Mouse (Mus musculus) olfactory bulb, adult 2 months (tissue): ENCODE measurements around the gene Ccdc148. TPM values are rescaled to one million over a fixed set of nuclear protein-coding genes. Genes with fewer than 3 reads are reported as not detected.

ENCODE experiments used
- H3K27ac ChIP-seq: fragments of 200-500 bp; 2 replicates; pipeline ENCODE4 v1.5.1; 2012; ENCODE audit warnings: low read depth, low read length; ENCODE audit not compliant: insufficient read depth
- H3K4me1 ChIP-seq: fragments of 200-500 bp; 2 replicates; pipeline ENCODE4 v1.6.1; 2012; ENCODE audit warnings: low read length; ENCODE audit not compliant: control insufficient read depth, insufficient read depth
- H3K4me3 ChIP-seq: fragments of 200-500 bp; 2 replicates; pipeline ENCODE4 v1.5.1; 2012; ENCODE audit warnings: mild to moderate bottlenecking, low read depth, low read length, moderate library complexity; ENCODE audit not compliant: insufficient read depth
- CTCF ChIP-seq: fragments of 200-500 bp; IDR thresholded peaks from 2 replicates; pipeline ENCODE4 v1.5.1; 2012; ENCODE audit warnings: low read depth, mild to moderate bottlenecking, low read length, moderate library complexity; ENCODE audit not compliant: insufficient read depth
- POLR2A ChIP-seq: fragments of 200-500 bp; IDR thresholded peaks from 2 replicates; pipeline ENCODE4 v1.6.1; 2012; ENCODE audit warnings: mild to moderate bottlenecking, low read depth, low read length, moderate library complexity; ENCODE audit not compliant: insufficient read depth
- WGBS: fragments of 180-500 bp; shearing (Covaris S2); methylation state at CpG from one replicate; pipeline ENCODE4 v1.1.7; 2018; 5-methylcytosine and 5-hydroxymethylcytosine counted together
- polyA plus RNA-seq: library from polyadenylated mRNA; stranded (reverse); fragments of >200 nt; gene quantifications from 2 replicates; pipeline ENCODE4 v1.2.4, GENCODE M21; 2012; ENCODE audit warnings: low replicate concordance; ENCODE audit not compliant: missing spikeins, insufficient read depth, insufficient read length

The Ccdc148 gene
- polyA plus RNA-seq, 1 experiment = not detected

DNA sequence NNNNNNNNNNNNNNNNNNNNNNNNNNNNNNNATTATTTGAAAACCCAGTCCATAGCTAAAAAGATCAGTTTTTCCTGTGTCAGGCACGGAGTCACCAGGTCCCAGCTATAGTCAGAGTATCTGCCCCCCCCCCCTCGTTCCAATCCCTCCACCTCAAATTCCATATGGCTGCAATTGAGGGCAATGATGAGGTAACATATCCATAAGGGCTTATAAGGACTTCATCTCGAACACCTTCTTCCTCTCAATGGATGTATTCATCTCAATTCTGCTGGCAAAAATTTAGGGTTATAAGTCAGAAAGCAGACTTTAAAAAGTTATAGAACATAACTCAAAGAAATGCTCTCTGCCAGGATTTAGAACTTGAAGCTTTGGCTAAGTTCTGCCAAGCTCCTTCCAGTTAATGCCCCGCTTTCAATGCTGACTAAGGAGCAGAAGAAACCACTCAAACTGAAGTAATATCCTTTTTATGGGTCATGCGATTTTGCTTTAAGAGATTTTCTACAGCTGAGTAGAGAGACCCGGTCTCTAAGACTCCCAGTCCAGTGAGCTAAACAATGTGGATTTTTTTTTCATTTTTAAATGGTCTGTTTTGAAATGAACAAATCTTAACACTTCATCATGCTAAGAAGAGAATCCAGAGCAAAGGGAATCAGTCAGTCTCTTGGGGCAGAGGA lies 111.6 kb downstream of the Ccdc148 start:
- no peak overlapping the region for H3K27ac ChIP-seq
- TF ChIP-seq POLR2A = no peak

DNA sequence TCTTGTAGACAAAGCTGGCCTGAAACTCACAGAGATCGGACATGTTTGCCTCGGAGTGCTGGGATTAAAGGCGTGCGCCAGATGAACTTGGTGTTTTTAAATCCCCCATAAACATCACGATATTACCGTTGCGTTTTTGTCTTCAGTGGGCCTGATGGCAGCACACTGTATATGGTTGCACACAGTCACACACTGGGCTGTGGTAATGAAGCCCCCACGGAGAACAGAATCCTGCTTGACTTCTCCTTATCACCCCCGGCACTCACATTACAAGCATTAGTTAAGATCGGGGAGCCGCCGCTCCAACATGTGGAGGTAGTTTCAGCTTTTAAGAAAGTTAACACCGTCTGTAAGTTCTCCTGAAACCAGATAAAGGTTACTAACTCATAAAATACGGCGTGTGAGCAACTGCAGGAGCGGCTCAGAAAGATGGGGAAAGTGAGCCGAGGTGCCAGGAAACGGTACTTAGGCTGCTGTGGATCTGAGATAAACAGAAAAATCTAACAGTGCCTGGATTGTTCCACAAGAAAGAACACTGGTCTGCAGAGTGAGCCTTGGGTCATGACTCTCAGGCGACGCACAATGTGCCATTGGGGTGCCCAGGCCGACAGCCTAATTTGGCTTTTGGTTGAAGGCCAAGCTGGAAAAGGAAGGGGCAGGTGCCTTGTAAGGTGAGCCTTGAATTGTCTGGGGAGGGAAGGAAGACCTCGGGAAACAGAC lies 117.0 kb downstream of the Ccdc148 start:
- H3K4me3 ChIP-seq = no peak overlapping the region
- WGBS = 75% methylated on average over 22 of the region's 22 CpGs
- TF ChIP-seq CTCF = no peak
- TF ChIP-seq POLR2A = no peak
- H3K27ac ChIP-seq = no peak overlapping the region; the same call in 1 of the 2 replicates
- peaks cover 8% of the 10 kb centered on the region; the same call in 1 of the 2 replicates for H3K4me1 ChIP-seq

More for the DNA sequence above, 111.6 kb downstream of the Ccdc148 start:
- H3K4me3 ChIP-seq = no peak overlapping the region
- 56% methylated on average over 6 of the region's 6 CpGs for WGBS
- 0 out of 2 replicates have a peak, but pooled peaks cover 2% of the 10 kb centered on the region for H3K4me1 ChIP-seq

DNA sequence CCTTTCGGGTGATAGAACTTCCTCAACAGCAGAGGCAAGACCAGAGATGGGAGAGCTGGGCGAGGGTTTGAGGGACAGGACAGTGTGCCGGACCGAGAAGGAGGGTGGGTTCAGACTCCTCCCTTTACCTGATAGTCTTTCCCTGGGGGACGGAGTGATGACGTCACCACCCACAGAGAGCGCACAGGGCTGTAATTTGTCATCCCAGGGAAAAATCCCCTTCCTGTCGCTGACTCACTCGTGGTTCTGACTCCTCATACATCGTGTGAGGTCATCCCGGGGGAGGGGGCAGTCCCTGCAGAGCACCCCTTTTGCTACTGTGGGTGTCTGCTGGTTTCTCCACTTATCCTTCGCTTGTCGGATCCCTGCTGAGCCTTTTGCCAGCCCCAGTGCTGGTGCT lies 117.9 kb downstream of the Ccdc148 start:
- no peak overlapping the region for H3K27ac ChIP-seq
- peaks cover 8% of the 10 kb centered on the region; the same call in 1 of the 2 replicates for H3K4me1 ChIP-seq
- no peak overlapping the region for H3K4me3 ChIP-seq
- TF ChIP-seq CTCF = no peak
- TF ChIP-seq POLR2A = no peak
- 34% methylated on average over 13 of the region's 13 CpGs for WGBS

DNA sequence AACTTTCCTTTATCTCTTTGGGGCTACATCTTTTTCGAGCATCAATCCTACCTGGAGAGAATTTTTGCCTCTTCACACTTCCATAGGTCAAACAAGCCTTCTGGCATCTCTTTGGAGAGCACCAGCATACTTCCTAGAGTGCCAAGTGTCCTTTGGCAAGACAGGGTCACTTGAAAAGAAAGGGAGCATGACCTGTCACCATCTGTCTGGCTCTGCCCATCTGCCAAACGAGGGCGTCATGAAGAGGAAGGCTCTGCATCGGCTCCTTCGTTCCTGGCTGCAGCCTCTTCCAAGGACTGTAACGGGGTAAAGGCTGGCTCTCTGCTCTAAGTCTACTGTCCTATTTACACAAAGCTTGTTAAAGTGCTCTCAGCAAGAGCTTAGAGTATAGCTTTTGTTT lies 124.0 kb downstream of the Ccdc148 start:
- no peak for TF ChIP-seq CTCF
- TF ChIP-seq POLR2A = no peak
- 70% methylated on average over 6 of the region's 6 CpGs for WGBS
- Histone ChIP-seq H3K4me3 (no peak overlapping the region), H3K27ac (no peak overlapping the region), H3K4me1 (no peaks in the 10 kb centered on the region)

DNA sequence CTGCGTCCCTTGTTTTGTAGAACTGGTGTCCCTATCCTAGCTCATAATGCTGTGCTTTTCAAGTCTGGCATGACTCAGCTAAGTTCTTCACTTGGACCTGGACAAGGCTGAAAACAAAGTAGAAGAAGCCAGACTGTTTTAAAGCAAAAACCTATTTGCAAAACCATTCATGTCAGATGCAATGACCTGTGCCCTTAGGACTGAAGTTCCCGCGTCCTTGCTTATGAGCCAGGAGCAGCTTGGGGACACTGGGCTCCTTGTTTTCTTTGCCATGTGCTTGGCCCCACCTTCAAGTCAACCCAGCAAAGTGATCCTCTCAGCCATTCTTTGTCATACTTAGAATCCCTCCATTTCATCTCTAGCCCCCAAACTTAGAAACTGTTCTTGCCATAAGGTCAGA lies 125.3 kb downstream of the Ccdc148 start:
- TF ChIP-seq POLR2A (no peak), CTCF (no peak)
- no peak overlapping the region for H3K4me3 ChIP-seq
- WGBS = 94% methylated on average over 3 of the region's 3 CpGs
- no peak overlapping the region for H3K27ac ChIP-seq
- H3K4me1 ChIP-seq = no peaks in the 10 kb centered on the region

DNA sequence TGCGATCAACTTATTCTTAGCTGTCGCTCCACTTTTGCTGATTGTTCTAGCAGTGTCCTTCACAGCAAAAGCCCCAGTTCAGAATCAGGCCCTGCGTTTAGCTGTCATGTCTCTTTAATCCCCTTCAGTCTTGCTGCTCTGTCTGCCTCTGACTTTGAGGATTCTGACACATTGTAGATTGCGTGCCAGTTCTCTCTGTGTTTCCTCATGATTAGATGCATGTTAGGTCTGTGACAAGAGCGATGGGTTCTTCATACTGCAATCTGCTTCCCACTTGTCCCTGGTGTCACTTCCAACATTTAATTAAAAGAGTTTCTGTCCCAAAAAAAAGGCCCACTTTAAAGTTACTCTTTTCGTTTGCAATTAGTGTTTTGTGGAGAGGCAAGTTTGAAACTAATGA lies 126.2 kb downstream of the Ccdc148 start:
- WGBS = 90% methylated on average over 6 of the region's 6 CpGs
- Histone ChIP-seq H3K4me3 (no peak overlapping the region), H3K4me1 (no peaks in the 10 kb centered on the region), H3K27ac (no peak overlapping the region)
- TF ChIP-seq POLR2A (no peak), CTCF (no peak)

DNA sequence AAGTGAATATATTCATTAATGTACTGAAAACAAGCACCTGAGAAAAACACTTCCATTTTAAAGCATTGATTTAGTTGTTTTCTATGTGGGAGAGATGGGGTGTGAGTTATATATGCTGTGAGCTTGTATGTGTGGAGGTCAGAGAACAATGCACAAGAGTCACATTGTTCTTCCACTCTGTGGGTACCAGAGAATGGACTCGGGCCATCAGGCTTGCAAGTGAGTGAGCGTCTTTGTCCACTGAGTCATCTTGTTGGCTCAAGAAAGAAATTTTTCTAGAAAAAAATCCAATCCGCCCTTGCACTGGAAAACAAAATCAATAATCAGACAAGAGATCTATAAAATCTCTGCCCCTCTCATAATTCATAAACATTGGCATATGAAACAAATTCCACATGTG lies 135.9 kb downstream of the Ccdc148 start:
- no peak overlapping the region for H3K27ac ChIP-seq
- TF ChIP-seq POLR2A (no peak), CTCF (no peak)
- WGBS = 85% methylated on average over 3 of the region's 3 CpGs
- H3K4me3 ChIP-seq = no peak overlapping the region
- H3K4me1 ChIP-seq = no peaks in the 10 kb centered on the region

DNA sequence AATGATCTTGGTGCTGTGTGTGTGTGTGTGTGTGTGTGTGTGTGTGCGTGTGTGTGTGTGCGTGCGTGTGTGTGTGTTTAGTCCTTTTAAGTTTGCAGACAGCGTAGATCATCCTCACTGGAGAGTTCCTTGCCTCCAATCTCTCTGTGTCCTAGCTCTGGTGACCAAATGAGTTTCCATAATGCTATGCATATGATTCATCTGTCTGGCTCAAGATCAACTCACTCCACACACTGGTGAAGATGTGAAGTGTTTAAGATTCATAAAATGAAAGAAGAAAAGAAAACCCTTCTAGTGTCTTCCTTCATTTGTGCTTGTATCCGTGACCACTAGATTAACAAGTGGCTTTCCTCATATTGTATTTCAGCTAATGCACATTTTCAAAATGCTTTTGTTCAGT lies 153.1 kb downstream of the Ccdc148 start:
- Histone ChIP-seq H3K4me1 (no peaks in the 10 kb centered on the region), H3K27ac (no peak overlapping the region), H3K4me3 (no peak overlapping the region)
- TF ChIP-seq CTCF (no peak), POLR2A (no peak)
- WGBS = 94% methylated on average over 5 of the region's 5 CpGs

DNA sequence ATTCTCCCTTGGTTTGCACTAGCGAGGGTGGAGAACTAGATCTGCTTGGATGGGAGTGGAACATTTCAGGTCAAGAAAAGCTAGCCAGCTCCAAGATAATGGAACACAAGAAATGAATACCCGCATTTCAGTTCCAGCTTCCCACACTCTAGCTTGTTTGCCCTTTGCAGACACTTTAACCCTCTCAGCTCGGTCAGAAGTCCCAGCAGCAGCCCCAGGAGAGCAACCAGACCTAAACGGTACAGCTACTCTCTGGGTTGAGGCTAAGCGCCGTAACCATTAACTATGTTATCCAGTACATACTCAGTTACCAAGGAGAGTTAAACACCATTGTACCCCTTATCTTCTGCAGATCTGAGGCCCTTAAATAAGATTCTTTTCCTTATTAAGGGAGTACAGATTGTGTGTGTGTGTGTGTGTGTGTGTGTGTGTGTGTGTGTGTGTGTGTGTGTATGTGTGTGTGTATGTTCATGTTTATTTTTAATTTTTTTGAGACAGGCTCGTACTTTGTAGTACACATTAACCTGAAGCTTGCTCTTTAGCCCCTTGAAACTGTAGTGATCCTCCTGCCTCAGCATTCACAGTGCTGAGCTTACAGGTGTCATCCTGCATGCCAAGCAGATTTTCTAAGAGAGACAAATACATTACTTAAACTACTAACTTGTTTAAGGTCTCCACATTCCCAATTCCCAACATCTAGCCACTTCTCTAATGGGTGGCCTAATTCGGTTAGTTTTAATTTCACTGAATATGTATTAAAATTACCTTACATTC lies 153.7 kb downstream of the Ccdc148 start:
- WGBS = 92% methylated on average over 8 of the region's 8 CpGs
- TF ChIP-seq CTCF (no peak), POLR2A (no peak)
- Histone ChIP-seq H3K4me3 (no peak overlapping the region), H3K27ac (no peak overlapping the region), H3K4me1 (no peaks in the 10 kb centered on the region)
